Mouse (Mus musculus): ENCODE data around the gene Tnrc6c. TPM values are rescaled to one million over a fixed set of nuclear protein-coding genes. Genes with fewer than 3 reads are reported as not detected.
"Not testable (repeated sequence)": the region's sequence is repeated elsewhere in the genome, so short reads cannot be mapped to it uniquely, and the experiment has no call there.

Tnrc6c gene
- polyA plus RNA-seq, 1 experiment = 19.5 TPM

GRCm38 (mm10) chr11:117783683-117784309, 129.7 kb downstream of the Tnrc6c start:
- WGBS = 68% methylated on average over 10 of the region's 10 CpGs
- TF ChIP-seq CTCF (IDR thresholded peaks at IDR 0.05; ENCODE audit: control insufficient read depth, insufficient read depth, low read length) (no peak), POLR2A (IDR thresholded peaks at IDR 0.05; ENCODE audit: borderline replicate concordance, control insufficient read depth, low read depth, low read length) (no peak)

GRCm38 (mm10) chr11:117786294-117786693, 132.2 kb downstream of the Tnrc6c start:
- WGBS = 10% methylated on average over 10 of the region's 10 CpGs
- peak; percentile 33; the same call in 1 of the 2 replicates for TF ChIP-seq POLR2A (IDR thresholded peaks at IDR 0.05; ENCODE audit: borderline replicate concordance, control insufficient read depth, low read depth, low read length)
- TF ChIP-seq CTCF (IDR thresholded peaks at IDR 0.05; ENCODE audit: control insufficient read depth, insufficient read depth, low read length) = peak; percentile 95
- H3K4me3 ChIP-seq (replicated peaks; ENCODE audit: control insufficient read depth, low read depth, low read length) = no peak overlapping the region
- H3K27ac ChIP-seq (ENCODE audit: control insufficient read depth, insufficient read depth, low read depth, low read length, poor library complexity) = no peak overlapping the region
- H3K4me1 ChIP-seq (ENCODE audit: control insufficient read depth, insufficient read depth, low read length) = no peaks in the 10 kb centered on the region; the same call in 1 of the 2 replicates

More at GRCm38 (mm10) chr11:117783683-117784309, 129.7 kb downstream of the Tnrc6c start:
- Histone ChIP-seq H3K4me3 (replicated peaks; ENCODE audit: control insufficient read depth, low read depth, low read length) (peak overlapping the region; percentile 91), H3K4me1 (ENCODE audit: control insufficient read depth, insufficient read depth, low read length) (peaks cover 2% of the 10 kb centered on the region; the same call in 1 of the 2 replicates), H3K27ac (ENCODE audit: control insufficient read depth, insufficient read depth, low read depth, low read length, poor library complexity) (peak overlapping the region; percentile 64)

DNA sequence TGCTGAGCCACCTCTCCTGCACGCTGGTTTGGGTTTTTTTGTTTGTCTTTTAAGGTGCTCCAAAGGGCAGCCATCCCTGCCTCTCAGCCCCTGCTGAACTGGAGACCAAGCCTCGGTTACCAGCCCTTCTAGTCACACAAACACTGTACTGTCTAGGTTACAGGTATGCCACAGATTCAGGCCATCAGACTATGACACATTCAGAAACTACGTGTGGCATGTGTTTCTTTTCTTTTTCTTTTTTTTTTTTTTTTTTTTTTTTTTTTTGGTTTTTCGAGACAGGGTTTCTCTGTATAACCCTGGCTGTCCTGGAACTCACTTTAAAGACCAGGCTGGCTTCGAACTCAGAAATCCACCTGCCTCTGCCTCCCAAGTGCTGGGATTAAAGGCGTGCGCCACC, 134.4 kb downstream of the Tnrc6c start:
- not testable (repeated sequence) for H3K4me3 ChIP-seq (replicated peaks; ENCODE audit: control insufficient read depth, low read depth, low read length); H3K27ac ChIP-seq (ENCODE audit: control insufficient read depth, insufficient read depth, low read depth, low read length, poor library complexity); H3K4me1 ChIP-seq (ENCODE audit: control insufficient read depth, insufficient read depth, low read length)
- 88% methylated on average over 7 of the region's 7 CpGs for WGBS

- Histone ChIP-seq H3K4me3 (replicated peaks; ENCODE audit: control insufficient read depth, low read depth, low read length) (no peak overlapping the region), H3K4me1 (ENCODE audit: control insufficient read depth, insufficient read depth, low read length) (peaks cover 5% of the 10 kb centered on the region), H3K27ac (ENCODE audit: control insufficient read depth, insufficient read depth, low read depth, low read length, poor library complexity) (no peak overlapping the region)
- TF ChIP-seq CTCF (IDR thresholded peaks at IDR 0.05; ENCODE audit: control insufficient read depth, insufficient read depth, low read length) (peak; percentile 92), POLR2A (IDR thresholded peaks at IDR 0.05; ENCODE audit: borderline replicate concordance, control insufficient read depth, low read depth, low read length) (0 out of 2 replicates have a peak, but pooled peaks have one; percentile 34)
- WGBS = 18% methylated on average over 14 of the region's 14 CpGs
These were observed 136.2 kb downstream of the Tnrc6c start for GRCm38 (mm10) chr11:117790286-117790685.

- Histone ChIP-seq H3K4me1 (ENCODE audit: control insufficient read depth, insufficient read depth, low read length) (peaks cover 5% of the 10 kb centered on the region), H3K27ac (ENCODE audit: control insufficient read depth, insufficient read depth, low read depth, low read length, poor library complexity) (peak overlapping the region; percentile 12; the same call in 1 of the 2 replicates), H3K4me3 (replicated peaks; ENCODE audit: control insufficient read depth, low read depth, low read length) (no peak overlapping the region)
- WGBS = 61% methylated on average over 23 of the region's 23 CpGs
- TF ChIP-seq POLR2A (IDR thresholded peaks at IDR 0.05; ENCODE audit: borderline replicate concordance, control insufficient read depth, low read depth, low read length) = no peak
- TF ChIP-seq CTCF (IDR thresholded peaks at IDR 0.05; ENCODE audit: control insufficient read depth, insufficient read depth, low read length) = peak; percentile 51; the same call in 1 of the 2 replicates
These were observed 136.8 kb downstream of the Tnrc6c start for GRCm38 (mm10) chr11:117790703-117791440.

DNA sequence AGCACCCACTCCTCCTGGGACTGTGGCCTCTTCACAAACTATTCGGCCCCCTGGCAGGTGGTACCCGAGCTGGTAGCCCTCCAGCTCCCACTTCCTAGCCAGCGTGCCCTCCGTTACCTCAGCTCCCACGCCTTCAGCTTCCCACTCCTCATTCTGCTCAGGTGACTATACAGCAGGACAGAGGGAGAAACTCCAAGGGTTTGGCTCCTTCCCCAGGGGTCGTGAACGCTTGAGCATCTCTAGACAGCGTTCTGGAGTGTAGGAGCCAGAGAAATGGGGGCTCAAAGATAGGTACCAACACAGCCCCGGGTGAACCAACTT, 137.3 kb downstream of the Tnrc6c start:
- Histone ChIP-seq H3K4me3 (replicated peaks; ENCODE audit: control insufficient read depth, low read depth, low read length) (no peak overlapping the region), H3K4me1 (ENCODE audit: control insufficient read depth, insufficient read depth, low read length) (peaks cover 5% of the 10 kb centered on the region), H3K27ac (ENCODE audit: control insufficient read depth, insufficient read depth, low read depth, low read length, poor library complexity) (peak overlapping the region; percentile 12; the same call in 1 of the 2 replicates)
- 89% methylated on average over 9 of the region's 9 CpGs for WGBS
- no peak for TF ChIP-seq POLR2A (IDR thresholded peaks at IDR 0.05; ENCODE audit: borderline replicate concordance, control insufficient read depth, low read depth, low read length)
- TF ChIP-seq CTCF (IDR thresholded peaks at IDR 0.05; ENCODE audit: control insufficient read depth, insufficient read depth, low read length) = no peak

DNA sequence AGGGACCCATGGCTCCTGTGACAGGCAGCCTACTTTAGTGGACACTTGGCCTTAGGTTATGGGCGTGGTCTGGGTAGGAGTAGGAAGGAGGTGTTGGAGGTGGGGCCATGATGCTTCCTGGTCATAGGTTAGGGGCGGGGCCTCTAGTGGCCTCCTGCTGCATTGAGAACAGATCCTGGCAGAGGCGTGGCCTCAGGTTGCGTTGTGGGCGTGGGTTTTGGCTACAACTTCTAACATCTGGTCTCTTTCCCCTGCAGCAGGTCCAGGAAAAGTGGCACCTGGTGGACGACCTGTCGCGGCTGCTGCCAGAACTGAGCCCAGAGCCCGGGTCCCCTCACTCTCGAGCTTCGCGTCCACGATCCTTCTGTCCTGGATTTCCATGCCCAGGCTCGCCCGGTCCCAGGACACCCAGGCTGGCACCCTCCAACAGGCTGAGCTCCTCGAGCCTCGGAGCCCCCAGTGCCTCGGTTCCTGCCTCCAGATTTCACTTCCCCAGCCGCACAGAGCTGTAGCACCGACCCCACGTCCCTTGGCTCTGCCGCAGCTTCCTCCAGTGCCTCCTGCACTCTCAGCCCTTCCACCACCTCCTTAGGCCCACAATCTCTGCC, 138.3 kb downstream of the Tnrc6c start:
- Histone ChIP-seq H3K27ac (ENCODE audit: control insufficient read depth, insufficient read depth, low read depth, low read length, poor library complexity) (peak overlapping the region; percentile 78), H3K4me1 (ENCODE audit: control insufficient read depth, insufficient read depth, low read length) (peaks cover 8% of the 10 kb centered on the region), H3K4me3 (replicated peaks; ENCODE audit: control insufficient read depth, low read depth, low read length) (peak overlapping the region; percentile 28)
- TF ChIP-seq POLR2A (IDR thresholded peaks at IDR 0.05; ENCODE audit: borderline replicate concordance, control insufficient read depth, low read depth, low read length) = peak; percentile 44; the same call in 1 of the 2 replicates
- no peak for TF ChIP-seq CTCF (IDR thresholded peaks at IDR 0.05; ENCODE audit: control insufficient read depth, insufficient read depth, low read length)
- WGBS = 9% methylated on average over 22 of the region's 22 CpGs

DNA sequence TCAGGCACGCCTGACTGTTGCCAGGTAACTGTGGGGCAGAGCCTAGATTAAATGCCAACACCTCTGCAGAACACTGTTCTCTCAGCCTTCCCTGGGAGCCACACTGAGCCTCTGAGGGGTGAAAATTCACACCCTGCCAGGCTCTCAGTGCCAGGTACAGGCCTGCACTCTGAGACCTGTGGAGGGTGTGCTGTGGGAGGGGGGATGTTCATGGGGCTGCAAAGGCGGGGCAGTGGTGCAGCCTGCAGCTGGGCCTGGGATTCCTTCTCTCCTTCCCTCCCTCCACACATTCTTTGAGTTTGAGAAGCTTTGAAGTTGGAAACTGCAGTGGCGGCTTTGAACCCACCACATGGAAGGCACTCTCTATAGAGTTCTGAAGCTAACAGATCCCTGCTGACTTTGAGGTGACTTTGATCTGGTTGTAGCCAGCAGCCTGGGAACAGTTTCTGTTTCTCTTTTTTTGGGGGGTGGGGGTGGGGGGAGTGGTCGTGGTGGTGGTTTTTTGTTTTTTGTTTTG, 140.0 kb downstream of the Tnrc6c start:
- 70% methylated on average over 4 of the region's 4 CpGs for WGBS
- Histone ChIP-seq H3K4me1 (ENCODE audit: control insufficient read depth, insufficient read depth, low read length) (peaks cover 11% of the 10 kb centered on the region), H3K27ac (ENCODE audit: control insufficient read depth, insufficient read depth, low read depth, low read length, poor library complexity) (no peak overlapping the region), H3K4me3 (replicated peaks; ENCODE audit: control insufficient read depth, low read depth, low read length) (no peak overlapping the region)
- no peak for TF ChIP-seq POLR2A (IDR thresholded peaks at IDR 0.05; ENCODE audit: borderline replicate concordance, control insufficient read depth, low read depth, low read length)
- no peak for TF ChIP-seq CTCF (IDR thresholded peaks at IDR 0.05; ENCODE audit: control insufficient read depth, insufficient read depth, low read length)
